Mouse (Mus musculus): ENCODE measurements around the gene Tmem39a. TPM values are rescaled to one million over a fixed set of nuclear protein-coding genes. Genes with fewer than 3 reads are reported as not detected.
A peak's percentile ranks its signal among the peaks of the same experiment; 100 is the strongest.

Tmem39a gene
- total and polyA plus RNA-seq, 3 experiments: 38.1 to 352 (median 116) TPM

DNA sequence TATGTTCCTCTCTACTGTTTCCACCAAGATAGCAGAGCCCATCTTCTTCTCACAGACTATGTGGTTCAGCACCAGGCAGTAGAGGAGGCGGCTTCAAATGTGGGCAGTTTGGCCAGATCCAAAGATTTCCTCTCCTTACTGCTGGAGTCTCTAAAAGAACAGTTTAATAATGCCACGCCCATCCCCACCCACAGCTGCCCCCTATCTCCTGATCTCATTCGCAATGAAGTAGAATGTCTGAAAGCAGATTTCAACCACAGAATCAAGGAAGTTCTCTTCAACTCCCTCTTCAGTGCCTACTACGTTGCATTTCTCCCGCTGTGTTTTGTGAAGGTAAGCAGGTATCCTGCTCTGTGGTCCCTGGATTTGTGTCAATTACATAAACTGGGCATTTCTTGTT lies 26.7 kb downstream of the Tmem39a start:
- H3K9ac ChIP-seq (ENCODE audit: control insufficient read depth, low read depth, low read length, poor library complexity, severe bottlenecking): no peak overlapping the region
- DNase-seq (ENCODE audit: low read depth, low spot score): peak; percentile 87
- H3K27ac ChIP-seq (ENCODE audit: control insufficient read depth, low read depth, low read length): peak overlapping the region; percentile 6; the same call in 1 of the 2 replicates
- H3K79me2 ChIP-seq (ENCODE audit: control insufficient read depth, insufficient read depth, low read length, poor library complexity): no peaks in the 10 kb centered on the region
- H3K4me1 ChIP-seq (ENCODE audit: control insufficient read depth in 1 of 2, insufficient read depth in 2 of 2, low read length in 2 of 2): peaks cover 3 to 9% of the 10 kb centered on the region in 2 experiments; a peak in 2 of 4 replicates
- no peak overlapping the region for H3K4me3 ChIP-seq (ENCODE audit: control insufficient read depth in 1 of 2, insufficient read depth in 1 of 2, low read depth in 2 of 2, low read length in 2 of 2)
- H3K27me3 ChIP-seq (ENCODE audit: control insufficient read depth in 1 of 2, insufficient read depth in 2 of 2, low read length in 2 of 2): no peaks in the 10 kb centered on the region
- H3K36me3 ChIP-seq (ENCODE audit: control insufficient read depth in 1 of 2, insufficient read depth in 2 of 2, low read length in 2 of 2): peaks cover 13 to 19% of the 10 kb centered on the region in 2 experiments
- no peaks in the 10 kb centered on the region for H3K9me3 ChIP-seq (replicated peaks; ENCODE audit: insufficient read depth, low read length)
- no peak for TF ChIP-seq SMC3 (IDR thresholded peaks at IDR 0.05; ENCODE audit: low read depth, low read length)
- no peak for TF ChIP-seq USF2 (IDR thresholded peaks at IDR 0.05; ENCODE audit: borderline replicate concordance in 1 of 2, insufficient read depth in 1 of 2, low read depth in 1 of 2, low read length in 2 of 2)
- TF ChIP-seq GATA1 (IDR thresholded peaks at IDR 0.05; ENCODE audit: low read depth, low read length): peak; percentile 81
- TF ChIP-seq ZNF384 (IDR thresholded peaks at IDR 0.05; ENCODE audit: low read depth, low read length): no peak
- TF ChIP-seq BHLHE40 (IDR thresholded peaks at IDR 0.05; ENCODE audit: borderline replicate concordance, low read depth, low read length): no peak
- TF ChIP-seq POLR2AphosphoS5 (IDR thresholded peaks at IDR 0.05; ENCODE audit: borderline replicate concordance, low read depth, low read length): no peak
- TF ChIP-seq RAD21 (IDR thresholded peaks at IDR 0.05; ENCODE audit: low read depth, low read length): no peak
- no peak for TF ChIP-seq KAT2A (conservative IDR thresholded peaks at IDR 0.05; ENCODE audit: low read depth, low read length)
- no peak for TF ChIP-seq MAX (IDR thresholded peaks at IDR 0.05; ENCODE audit: low read length)
- no peak for TF ChIP-seq ELF1 (IDR thresholded peaks at IDR 0.05; ENCODE audit: low read depth, low read length)
- 0 out of 2 replicates have a peak, but pooled peaks have one; percentile 3 for TF ChIP-seq TAL1 (IDR thresholded peaks at IDR 0.05; ENCODE audit: low read length)
- TF ChIP-seq NELFE (IDR thresholded peaks at IDR 0.05; ENCODE audit: low read depth, low read length): no peak
- no peak for TF ChIP-seq POLR2A (IDR thresholded peaks at IDR 0.05; ENCODE audit: control insufficient read depth in 1 of 2, insufficient read depth in 1 of 2, low read depth in 1 of 2, low read length in 2 of 2, poor library complexity in 1 of 2)
- TF ChIP-seq ZKSCAN1 (IDR thresholded peaks at IDR 0.05; ENCODE audit: low read depth, low read length): no peak
- no peak for TF ChIP-seq SIN3A (IDR thresholded peaks at IDR 0.05; ENCODE audit: low read length)
- TF ChIP-seq HCFC1 (IDR thresholded peaks at IDR 0.05; ENCODE audit: low read depth, low read length): no peak
- peak; percentile 47 to 51; a peak in 2 of 4 replicates for TF ChIP-seq EP300 (IDR thresholded peaks at IDR 0.05; ENCODE audit: low read depth in 1 of 2, low read length in 2 of 2)
- no peak for TF ChIP-seq MYB (IDR thresholded peaks at IDR 0.05; ENCODE audit: low read depth, low read length)
- no peak for TF ChIP-seq USF1 (IDR thresholded peaks at IDR 0.05; ENCODE audit: low read depth, low read length)
- TF ChIP-seq ETS1 (IDR thresholded peaks at IDR 0.05; ENCODE audit: low read depth, low read length): peak; percentile 46; the same call in 1 of the 2 replicates
- no peak for TF ChIP-seq CHD2 (IDR thresholded peaks at IDR 0.05; ENCODE audit: low read length)
- no peak for TF ChIP-seq MAFK (IDR thresholded peaks at IDR 0.05; ENCODE audit: borderline replicate concordance, low read depth, low read length)
- TF ChIP-seq CHD1 (IDR thresholded peaks at IDR 0.05; ENCODE audit: low read depth, low read length): no peak
- no peak for TF ChIP-seq POLR2AphosphoS2 (IDR thresholded peaks at IDR 0.05; ENCODE audit: low read length)
- TF ChIP-seq UBTF (IDR thresholded peaks at IDR 0.05; ENCODE audit: borderline replicate concordance, insufficient read depth, low read depth, low read length): no peak
- no peak for TF ChIP-seq CTCF (IDR thresholded peaks at IDR 0.05 in 2 of 3, conservative IDR thresholded peaks at IDR 0.05 in 1 of 3; ENCODE audit: control insufficient read depth in 1 of 3, insufficient read depth in 1 of 3, low read depth in 2 of 3, low read length in 3 of 3, poor library complexity in 1 of 3, severe bottlenecking in 1 of 3)
- no peak for TF ChIP-seq JUND (IDR thresholded peaks at IDR 0.05; ENCODE audit: low read depth, low read length)
- TF ChIP-seq TCF12 (IDR thresholded peaks at IDR 0.05; ENCODE audit: low read depth, low read length): peak; percentile 12; the same call in 1 of the 2 replicates
- TF ChIP-seq ZC3H11A (IDR thresholded peaks at IDR 0.05; ENCODE audit: low read depth, low read length): no peak
- TF ChIP-seq MYC (IDR thresholded peaks at IDR 0.05; ENCODE audit: low read depth, low read length): no peak
- no peak for TF ChIP-seq GABPA (IDR thresholded peaks at IDR 0.05; ENCODE audit: low read depth, low read length)
- no peak for TF ChIP-seq E2F4 (IDR thresholded peaks at IDR 0.05; ENCODE audit: borderline replicate concordance, low read depth, low read length)
- peak; percentile 78 for TF ChIP-seq RCOR1 (IDR thresholded peaks at IDR 0.05; ENCODE audit: low read depth, low read length)
- no peak for TF ChIP-seq TBP (IDR thresholded peaks at IDR 0.05; ENCODE audit: low read depth, low read length)
- TF ChIP-seq MEF2A (IDR thresholded peaks at IDR 0.05; ENCODE audit: extremely low read depth, insufficient replicate concordance, low read depth, low read length, poor library complexity, severe bottlenecking): no peak
- no peak for TF ChIP-seq MXI1 (IDR thresholded peaks at IDR 0.05; ENCODE audit: low read depth, low read length)
- no peak for TF ChIP-seq NRF1 (IDR thresholded peaks at IDR 0.05; ENCODE audit: insufficient read depth, low read depth, low read length, poor library complexity, severe bottlenecking)
- no peak for TF ChIP-seq ZMIZ1 (IDR thresholded peaks at IDR 0.05; ENCODE audit: low read depth, low read length)

All from MEL (cell line).